Mouse (Mus musculus) c-Kit-positive CD71-negative TER-119-negative erythroid progenitor cells, embryonic 14.5 days (primary cell): ENCODE data around the gene Htr5a.

Experiments used
- DNase-seq: peaks from one replicate; pipeline ENCODE4 v3.0.0-alpha.2; 2013; ENCODE audit warnings: low read depth

Htr5a gene

DNA sequence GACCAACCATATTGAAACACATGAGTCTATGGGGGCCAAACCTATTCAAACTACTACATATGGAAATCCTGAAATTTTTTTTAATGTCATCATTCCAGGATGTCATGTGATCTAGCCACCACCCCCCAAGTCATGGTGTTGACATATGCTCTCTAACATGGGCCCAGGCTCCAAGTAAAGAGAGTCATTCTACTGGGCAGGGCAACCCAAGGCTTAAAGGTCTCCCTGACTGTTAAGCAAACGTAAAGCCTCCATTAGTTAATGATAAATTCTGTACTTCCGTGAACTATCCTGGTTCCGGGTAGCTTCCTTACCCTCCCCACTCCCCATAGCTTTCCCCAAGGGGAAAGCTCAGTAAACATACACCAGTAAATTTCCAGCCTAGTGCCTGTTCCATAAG is 46.1 kb downstream of the Htr5a start:
- DNase-seq, result no peak

DNA sequence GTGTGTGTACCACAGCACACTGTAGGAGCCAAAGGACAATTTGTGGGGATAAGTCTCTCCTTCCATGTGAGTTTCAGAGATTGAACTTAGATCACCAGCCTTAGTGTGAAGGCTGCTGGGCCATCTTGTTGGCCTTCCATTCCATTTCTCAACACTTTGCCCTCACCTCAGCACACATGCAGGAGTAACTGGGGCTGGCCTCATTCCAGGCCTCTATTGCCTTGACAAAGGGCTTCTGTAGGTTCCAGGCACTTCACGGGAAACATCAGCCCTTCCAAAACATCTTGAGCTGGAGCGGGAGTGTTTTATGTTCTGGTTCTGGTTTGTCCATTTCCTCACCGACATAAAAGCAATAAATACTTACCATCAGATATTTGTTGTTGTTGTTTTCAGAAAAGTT is 54.0 kb downstream of the Htr5a start:
- no peak for DNase-seq

DNA sequence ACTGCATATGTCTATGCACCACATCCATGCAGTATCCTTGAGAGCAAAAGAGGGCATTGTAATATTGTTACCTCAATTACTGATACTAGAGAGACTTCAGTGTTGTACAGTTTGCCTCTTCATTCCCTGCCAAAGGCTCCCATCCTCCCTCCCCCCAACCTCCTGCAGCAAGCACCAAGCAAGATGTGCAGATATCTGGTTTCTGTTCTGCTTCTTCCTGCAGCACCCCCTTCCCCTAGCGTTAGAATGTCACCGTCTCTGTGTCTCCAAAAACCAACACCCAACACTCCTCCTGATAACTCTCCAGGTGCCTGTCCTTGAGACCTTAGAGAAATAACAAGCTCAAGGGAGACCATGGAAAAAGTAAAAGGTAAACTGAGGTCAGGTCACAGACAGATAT is 57.8 kb downstream of the Htr5a start:
- no peak for DNase-seq

DNA sequence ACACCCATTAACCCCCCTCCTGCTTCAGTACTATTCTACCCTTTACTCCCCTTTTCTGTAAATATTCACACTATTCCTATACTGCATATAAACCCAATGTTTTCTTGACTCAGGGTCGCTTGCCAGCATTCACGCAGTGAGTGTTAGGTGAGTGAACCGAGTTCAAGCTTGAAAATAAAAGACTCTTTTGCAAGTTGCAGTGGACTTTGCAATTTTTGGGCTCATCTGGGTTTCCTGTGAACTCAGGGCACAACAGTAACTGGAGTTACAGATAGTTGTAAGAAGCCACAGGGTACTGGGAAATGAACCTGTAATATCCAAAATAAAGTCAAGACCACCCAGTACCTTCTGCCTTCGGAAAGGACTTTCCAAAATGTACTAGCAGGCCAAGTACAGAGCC is 58.2 kb downstream of the Htr5a start:
- no peak for DNase-seq
